ENCODE assay signal across 8 mouse cellular contexts in the genomic region with DNA sequence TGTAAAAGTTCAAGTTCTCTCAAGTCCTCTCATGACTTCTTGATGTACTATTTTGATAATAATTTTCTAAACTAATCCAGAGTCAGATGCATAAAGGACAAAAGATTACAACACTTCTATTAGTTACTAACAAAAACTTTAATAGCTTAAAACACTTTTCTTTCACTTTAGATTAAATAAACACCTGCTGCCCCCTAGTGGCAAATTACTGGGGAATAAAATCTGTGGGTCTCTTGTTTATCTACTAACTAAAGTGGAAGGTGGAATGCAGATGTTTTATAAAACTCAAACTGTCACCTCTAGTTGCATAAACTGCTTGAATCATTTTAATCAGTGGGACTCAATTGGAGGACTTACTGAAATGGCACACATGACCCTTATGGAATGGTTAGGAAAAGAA.
A peak's percentile ranks its signal among the peaks of the same experiment; 100 is the strongest.
DNase-seq lines count a peak whose midpoint lies in the region; ATAC-seq lines count a peak whose summit lies in the region.

No protein-coding gene starts in this region.

- H3K27ac ChIP-seq in neural tube, embryonic 11.5 days (ENCODE audit: low read depth, low read length), result no peak overlapping the region
- no peak overlapping the region for H3K27ac ChIP-seq in neural tube, embryonic 15.5 days (replicated peaks)

- H3K36me3 ChIP-seq in neural tube, embryonic 11.5 days (ENCODE audit: control insufficient read depth, insufficient read depth, low read length), result no peaks in the 10 kb centered on the region
- H3K36me3 ChIP-seq in neural tube, embryonic 15.5 days, result no peaks in the 10 kb centered on the region

- no peak overlapping the region for H3K9ac ChIP-seq in neural tube, embryonic 11.5 days (ENCODE audit: low read length)
- no peak overlapping the region for H3K9ac ChIP-seq in neural tube, embryonic 15.5 days (replicated peaks)

- H3K4me3 ChIP-seq in neural tube, embryonic 11.5 days (ENCODE audit: low read depth, low read length), result no peak overlapping the region
- no peak overlapping the region for H3K4me3 ChIP-seq in neural tube, embryonic 15.5 days (replicated peaks)

- no peaks in the 10 kb centered on the region for H3K4me1 ChIP-seq in neural tube, embryonic 11.5 days (ENCODE audit: control insufficient read depth, insufficient read depth, low read length)
- H3K4me1 ChIP-seq in neural tube, embryonic 15.5 days, result no peaks in the 10 kb centered on the region

- H3K4me2 ChIP-seq in neural tube, embryonic 11.5 days (ENCODE audit: low read depth), result no peak overlapping the region
- no peak overlapping the region for H3K4me2 ChIP-seq in neural tube, embryonic 15.5 days

- intact Hi-C loops in heart, postnatal 10 days (cut with DNase I), result no loop called here

- ATAC-seq in neural tube, embryonic 11.5 days (ENCODE audit: insufficient read depth, low FRiP score, low TSS enrichment), result no peak
- ATAC-seq in neural tube, embryonic 15.5 days (ENCODE audit: low FRiP score), result no peak
- no peak for ATAC-seq in monocyte, adult 5-6 weeks (replicated peaks; ENCODE audit: insufficient number of reproducible peaks, low FRiP score, low TSS enrichment, poor library complexity, severe bottlenecking)

- DNase-seq in heart, postnatal 10 days, result peak; percentile 0 to 25
- no peak for DNase-seq in heart, adult 8-10 months (ENCODE audit: low spot score)
- DNase-seq in neural tube, embryonic 11.5 days (ENCODE audit: low spot score), result peak; percentile 31
- DNase-seq in embryo, embryonic 10.5 days (ENCODE audit: low spot score), result peak; percentile 75
- DNase-seq in retina, adult 2 months (ENCODE audit: low read depth, low spot score), result peak; percentile 20
- DNase-seq in adrenal gland, postnatal 25 days, result no peak

- H3K9me3 ChIP-seq in neural tube, embryonic 11.5 days (ENCODE audit: control insufficient read depth, low read length), result no peaks in the 10 kb centered on the region
- H3K9me3 ChIP-seq in neural tube, embryonic 15.5 days (replicated peaks), result no peaks in the 10 kb centered on the region

- no peaks in the 10 kb centered on the region for H3K27me3 ChIP-seq in neural tube, embryonic 11.5 days (ENCODE audit: control insufficient read depth, insufficient read depth, low read length)
- H3K27me3 ChIP-seq in neural tube, embryonic 15.5 days (replicated peaks), result no peaks in the 10 kb centered on the region

Comparison
In these comparisons a context has a peak if more than half of its experiments do, and no peak if none do; other contexts are left out.
1. DNase-seq: peak in heart, postnatal 10 days (2 of 2), neural tube, embryonic 11.5 days (single experiment), embryo, embryonic 10.5 days (single experiment) and retina, adult 2 months (single experiment); none in heart, adult 8-10 months (single experiment) and adrenal gland, postnatal 25 days (single experiment).